Mouse (Mus musculus) olfactory bulb, adult 2 months (tissue): Measurements from ENCODE around the gene Zfp457.

Experiments
- CTCF ChIP-seq: fragments of 200-500 bp; IDR thresholded peaks from 2 replicates; pipeline ENCODE4 v1.5.1; 2012; ENCODE audit warnings: low read depth, mild to moderate bottlenecking, low read length, moderate library complexity; ENCODE audit not compliant: insufficient read depth
- POLR2A ChIP-seq: fragments of 200-500 bp; IDR thresholded peaks from 2 replicates; pipeline ENCODE4 v1.6.1; 2012; ENCODE audit warnings: mild to moderate bottlenecking, low read depth, low read length, moderate library complexity; ENCODE audit not compliant: insufficient read depth

GRCm38 (mm10) chr13:67332877-67333276 is 26.6 kb upstream of the Zfp457 start:
- TF ChIP-seq CTCF: no peak
- TF ChIP-seq POLR2A: no peak
